Mouse (Mus musculus): ENCODE results near the gene Hoxd1. TPM values are rescaled to one million over a fixed set of nuclear protein-coding genes. Genes with fewer than 3 reads are reported as not detected.

Hoxd1 gene
- polyA plus RNA-seq, 1 experiment from 2014 or later, result not detected

DNA sequence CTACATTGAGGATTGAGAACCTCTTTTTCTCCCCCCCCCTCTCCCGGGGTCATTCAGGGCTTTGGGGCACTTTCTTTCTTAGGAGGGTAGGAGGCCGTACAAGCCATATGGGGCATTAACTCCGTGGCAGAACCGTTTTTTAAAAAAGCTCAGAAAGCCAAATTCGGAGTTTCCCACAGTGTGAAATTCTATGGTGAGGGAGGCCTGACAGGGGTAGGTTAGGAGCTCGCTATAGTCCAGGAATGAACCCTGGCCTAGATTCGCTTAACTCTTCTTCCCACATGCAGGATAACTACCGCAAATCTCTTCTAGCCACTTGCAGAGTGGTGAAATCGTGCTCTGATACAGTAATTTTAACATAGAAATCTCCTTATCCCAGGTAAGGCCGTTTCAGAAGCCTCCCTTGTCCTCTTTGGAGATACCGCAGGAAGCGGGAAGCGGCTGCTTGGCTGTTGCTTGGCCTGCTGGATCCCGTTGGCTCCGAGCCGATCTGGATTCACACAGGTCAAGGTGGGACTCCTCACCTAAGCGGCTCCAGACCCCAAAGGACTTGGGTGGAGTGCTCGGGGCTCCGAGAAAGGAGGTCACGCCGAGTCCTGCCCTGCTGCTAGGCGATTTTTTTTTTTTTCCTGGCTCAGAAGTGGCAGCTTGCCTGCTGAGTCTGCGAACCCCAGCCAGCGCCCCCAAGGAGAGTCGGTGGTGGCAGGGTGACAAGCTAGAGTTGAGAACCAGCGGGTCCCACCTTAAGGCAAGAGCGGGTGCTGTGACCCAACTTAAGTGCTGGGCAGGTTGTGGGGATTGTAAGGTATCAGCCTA lies 27.6 kb upstream of the Hoxd1 start:
- no peaks in the 10 kb centered on the region for H3K36me3 ChIP-seq (replicated peaks)
- H3K4me2 ChIP-seq, result no peak overlapping the region
- no peak overlapping the region for H3K4me3 ChIP-seq
- H3K9me3 ChIP-seq, result no peaks in the 10 kb centered on the region
- H3K27ac ChIP-seq, result no peak overlapping the region
- peaks cover 5% of the 10 kb centered on the region for H3K4me1 ChIP-seq
- ATAC-seq (replicated peaks), result no peak
- WGBS, result under 1% methylated on average over 27 of the region's 27 CpGs
- peaks cover 96% of the 10 kb centered on the region for H3K27me3 ChIP-seq (replicated peaks)
- no peak overlapping the region for H3K9ac ChIP-seq

DNA sequence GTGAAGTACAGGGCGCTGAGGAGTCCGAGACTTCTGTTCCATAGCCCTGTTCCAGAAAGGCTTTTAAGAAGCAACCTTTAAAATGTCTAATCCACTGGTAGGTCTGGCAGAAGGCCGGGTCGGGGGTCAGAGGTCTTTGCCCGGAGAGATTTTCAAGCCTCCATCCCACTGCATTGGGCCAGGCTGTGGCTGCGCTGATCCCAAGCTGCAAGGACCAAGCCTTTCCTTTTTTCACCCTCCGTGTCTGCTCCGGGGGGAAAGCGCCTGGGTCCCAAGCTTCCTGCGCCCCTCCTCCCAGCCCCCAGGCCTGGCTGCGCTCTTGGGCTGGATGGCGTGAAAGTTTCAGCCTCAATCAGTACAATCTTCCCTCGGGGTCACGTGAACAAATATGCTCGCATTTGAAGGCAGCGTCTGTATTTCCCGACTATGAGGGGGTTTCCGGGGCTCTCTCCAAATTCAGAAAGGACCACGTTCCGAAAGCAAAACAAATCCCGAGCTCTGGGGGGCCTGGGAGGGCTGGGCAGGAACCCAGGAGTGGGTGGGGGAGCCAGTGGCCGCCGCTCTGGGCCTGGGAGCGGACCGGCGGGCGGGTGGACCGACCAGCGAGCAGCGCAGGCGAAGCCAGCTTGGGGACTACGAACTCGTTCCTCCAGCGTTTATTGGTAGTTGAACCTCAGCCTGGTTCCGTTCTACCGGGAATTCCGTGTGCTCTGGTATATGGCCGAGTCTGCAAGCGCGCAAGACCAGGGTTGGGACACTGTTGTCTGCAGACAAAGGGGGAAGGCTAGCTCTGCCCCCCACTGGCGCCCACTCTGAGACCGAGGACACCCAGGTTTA lies 26.7 kb upstream of the Hoxd1 start:
- peaks cover 95% of the 10 kb centered on the region for H3K27me3 ChIP-seq (replicated peaks)

DNA sequence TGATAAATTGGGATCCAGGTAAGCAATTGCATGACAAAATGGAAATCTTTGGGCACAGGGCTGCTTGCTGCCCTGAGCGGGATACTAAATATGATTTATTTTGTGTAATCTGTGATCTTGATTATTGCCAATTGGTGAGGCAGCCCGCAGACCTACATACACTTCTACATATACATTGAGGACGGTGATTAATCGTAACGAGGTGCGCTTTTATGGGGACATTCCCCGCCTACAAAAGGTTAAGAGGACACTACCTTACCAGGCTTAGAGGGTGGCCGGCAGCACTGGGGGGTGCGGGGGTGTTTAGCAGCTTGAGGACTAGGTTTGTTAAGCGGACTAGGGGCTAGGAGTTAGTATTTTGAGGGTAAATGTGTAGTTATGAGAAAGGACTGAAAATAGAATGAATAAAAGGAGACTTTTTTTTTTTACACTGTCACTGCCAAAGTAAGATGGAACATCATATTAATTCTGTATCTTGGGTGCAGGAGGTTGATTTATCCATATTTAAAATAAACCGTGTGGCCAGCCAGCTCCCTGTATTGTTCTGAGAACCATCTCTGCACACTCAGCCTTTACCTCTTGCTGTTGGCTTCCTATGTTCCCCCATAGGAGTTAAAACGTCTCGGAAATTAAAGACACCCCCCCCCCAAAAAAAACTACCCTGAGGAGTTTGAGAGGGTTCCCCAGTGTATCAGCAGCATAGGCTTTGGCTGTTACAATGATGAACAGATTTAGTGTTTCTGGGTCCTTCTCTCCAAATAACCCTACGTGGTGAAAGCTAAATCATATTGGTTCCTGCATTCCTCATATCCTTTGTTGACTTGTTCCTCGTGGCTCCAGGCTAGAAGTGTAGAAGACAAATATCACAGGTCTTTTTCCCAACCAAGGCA lies 25.8 kb upstream of the Hoxd1 start:
- 4% methylated on average over 15 of the region's 15 CpGs for WGBS
- ATAC-seq (replicated peaks), result no peak
- Histone ChIP-seq H3K27me3 (replicated peaks) (peaks cover 95% of the 10 kb centered on the region), H3K27ac (no peak overlapping the region), H3K4me1 (peaks cover 5% of the 10 kb centered on the region), H3K4me2 (no peak overlapping the region), H3K4me3 (no peak overlapping the region), H3K9ac (no peak overlapping the region), H3K9me3 (no peaks in the 10 kb centered on the region), H3K36me3 (replicated peaks) (no peaks in the 10 kb centered on the region)

More for the DNA sequence above, 26.7 kb upstream of the Hoxd1 start:
- Histone ChIP-seq H3K9me3 (no peaks in the 10 kb centered on the region), H3K4me1 (peaks cover 5% of the 10 kb centered on the region), H3K27ac (no peak overlapping the region), H3K9ac (no peak overlapping the region), H3K36me3 (replicated peaks) (no peaks in the 10 kb centered on the region), H3K4me2 (no peak overlapping the region), H3K4me3 (0 out of 2 replicates have a peak overlapping the region, but pooled peaks have one; percentile 8)
- WGBS, result under 1% methylated on average over 42 of the region's 42 CpGs
- no peak for ATAC-seq (replicated peaks)

DNA sequence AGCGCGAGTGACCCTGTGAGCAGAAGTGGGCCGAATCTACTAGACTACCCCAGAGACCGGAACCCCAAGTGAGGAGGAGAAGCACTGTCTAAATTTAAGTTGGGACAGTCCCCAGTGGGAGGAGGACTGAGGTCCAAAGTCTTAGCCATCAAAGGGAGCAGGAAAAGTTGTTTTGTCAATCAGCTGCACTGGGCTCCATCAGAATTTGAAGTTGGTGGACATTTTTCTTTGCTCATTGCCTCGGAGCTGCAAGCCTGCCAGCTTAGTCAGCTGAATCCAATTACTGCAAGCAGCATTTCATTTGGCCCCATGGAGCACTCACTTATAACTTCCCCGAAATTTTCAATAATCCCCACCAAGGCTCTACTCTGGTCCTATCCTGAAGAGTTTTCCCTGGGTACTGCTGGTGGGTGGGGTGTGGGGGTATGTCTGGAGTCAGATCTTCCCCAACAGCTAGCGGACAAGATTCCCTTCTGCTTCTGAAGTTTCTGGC lies 25.2 kb upstream of the Hoxd1 start:
- no peak for ATAC-seq (replicated peaks)
- H3K4me1 ChIP-seq, result peaks cover 5% of the 10 kb centered on the region
- H3K4me2 ChIP-seq, result no peak overlapping the region
- no peaks in the 10 kb centered on the region for H3K9me3 ChIP-seq
- H3K27ac ChIP-seq, result no peak overlapping the region
- no peak overlapping the region for H3K4me3 ChIP-seq
- H3K36me3 ChIP-seq (replicated peaks), result no peaks in the 10 kb centered on the region
- H3K27me3 ChIP-seq (replicated peaks), result peaks cover 95% of the 10 kb centered on the region
- WGBS, result 3% methylated on average over 7 of the region's 7 CpGs
- no peak overlapping the region for H3K9ac ChIP-seq

DNA sequence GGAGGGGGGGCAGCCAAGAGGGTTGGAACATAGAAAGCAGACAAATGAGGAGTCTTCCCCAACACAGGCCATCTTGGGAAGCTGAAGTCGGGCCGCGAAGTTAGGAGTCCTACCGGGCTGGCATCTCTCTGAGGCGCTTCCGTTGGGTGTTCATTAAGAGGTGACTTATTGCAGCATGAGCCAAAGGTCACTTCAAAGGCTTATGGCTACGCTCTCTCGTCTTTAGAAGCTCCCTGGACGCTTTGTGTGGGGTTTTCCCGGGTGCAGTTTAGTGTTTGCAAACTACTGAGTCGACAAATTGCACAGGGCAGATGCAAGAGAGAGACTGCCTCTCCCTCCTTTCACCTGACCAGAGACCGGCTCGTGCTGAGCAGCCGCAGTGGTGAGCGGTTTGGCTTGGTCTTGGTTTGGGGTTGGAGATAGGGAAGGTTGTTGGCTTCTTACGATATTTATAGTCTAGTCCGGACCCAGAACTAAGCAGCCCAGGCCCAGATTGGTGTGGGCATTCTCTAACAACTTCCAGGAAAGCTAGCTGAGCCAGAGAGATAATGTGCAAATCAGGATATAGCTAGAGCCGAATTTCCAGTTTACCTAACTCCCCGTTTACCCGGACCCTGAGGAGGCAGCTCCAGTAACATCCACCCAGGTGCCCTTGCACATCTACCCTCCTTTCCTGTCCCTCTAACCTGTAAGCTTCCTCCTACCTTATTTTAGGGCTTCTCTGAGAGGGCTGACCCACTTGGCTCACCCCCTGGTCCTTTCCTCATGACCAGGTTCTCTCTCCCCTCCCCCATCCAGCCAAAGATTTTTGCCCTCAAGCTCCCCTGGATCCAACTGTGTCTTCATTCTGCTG lies 23.9 kb upstream of the Hoxd1 start:
- H3K27me3 ChIP-seq (replicated peaks), result peaks cover 97% of the 10 kb centered on the region
- H3K4me2 ChIP-seq, result no peak overlapping the region
- no peak overlapping the region for H3K9ac ChIP-seq
- H3K4me3 ChIP-seq, result no peak overlapping the region
- H3K9me3 ChIP-seq, result no peaks in the 10 kb centered on the region
- ATAC-seq (replicated peaks), result no peak
- H3K36me3 ChIP-seq (replicated peaks), result no peaks in the 10 kb centered on the region
- WGBS, result 2% methylated on average over 20 of the region's 20 CpGs
- no peak overlapping the region for H3K27ac ChIP-seq
- peaks cover 5% of the 10 kb centered on the region for H3K4me1 ChIP-seq

DNA sequence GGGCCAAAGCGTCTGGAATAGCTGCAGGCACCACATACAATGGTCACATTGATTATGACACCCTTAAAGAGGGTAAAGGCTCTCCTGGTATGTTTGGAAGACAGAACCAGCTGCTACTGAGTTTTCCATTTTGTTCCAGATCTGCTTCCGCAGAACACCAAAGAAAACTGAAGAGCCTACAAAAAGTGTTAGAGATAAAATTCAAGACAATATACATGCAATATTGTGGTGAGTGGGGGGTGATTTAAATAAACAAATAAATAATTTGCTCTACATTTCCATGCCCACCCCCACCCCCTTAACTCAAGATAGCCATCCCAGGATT lies 23.3 kb upstream of the Hoxd1 start:
- Histone ChIP-seq H3K36me3 (replicated peaks) (no peaks in the 10 kb centered on the region), H3K4me3 (no peak overlapping the region), H3K27me3 (replicated peaks) (peaks cover 97% of the 10 kb centered on the region), H3K4me1 (peaks cover 5% of the 10 kb centered on the region), H3K9ac (no peak overlapping the region), H3K9me3 (no peaks in the 10 kb centered on the region), H3K27ac (no peak overlapping the region), H3K4me2 (no peak overlapping the region)
- no peak for ATAC-seq (replicated peaks)
- WGBS, result 3% methylated on average over 2 of the region's 2 CpGs

DNA sequence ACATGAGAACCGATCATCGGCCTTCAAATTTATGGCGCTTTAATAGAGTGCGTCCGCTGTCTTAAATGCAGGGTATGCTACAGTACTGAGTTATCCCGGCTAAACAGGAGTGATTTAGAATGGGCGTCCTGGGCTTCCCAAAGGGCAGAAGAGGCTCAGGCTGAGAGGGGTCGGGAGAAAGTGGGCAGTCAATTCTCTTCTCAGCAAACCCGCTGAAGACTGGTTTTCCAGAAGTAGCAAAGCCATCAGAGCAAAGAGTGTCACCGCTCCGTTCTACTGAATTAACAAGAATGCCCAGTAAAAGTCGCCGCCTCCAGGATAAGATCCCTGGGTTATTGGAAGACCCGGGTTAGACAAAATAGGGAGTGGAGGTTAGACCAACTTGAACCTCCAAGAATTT lies 22.9 kb upstream of the Hoxd1 start:
- Histone ChIP-seq H3K36me3 (replicated peaks) (no peaks in the 10 kb centered on the region), H3K27me3 (replicated peaks) (peaks cover 97% of the 10 kb centered on the region), H3K9me3 (no peaks in the 10 kb centered on the region), H3K4me1 (peaks cover 5% of the 10 kb centered on the region), H3K4me2 (no peak overlapping the region), H3K4me3 (no peak overlapping the region), H3K9ac (no peak overlapping the region), H3K27ac (no peak overlapping the region)
- ATAC-seq (replicated peaks), result no peak
- 2% methylated on average over 14 of the region's 14 CpGs for WGBS

DNA sequence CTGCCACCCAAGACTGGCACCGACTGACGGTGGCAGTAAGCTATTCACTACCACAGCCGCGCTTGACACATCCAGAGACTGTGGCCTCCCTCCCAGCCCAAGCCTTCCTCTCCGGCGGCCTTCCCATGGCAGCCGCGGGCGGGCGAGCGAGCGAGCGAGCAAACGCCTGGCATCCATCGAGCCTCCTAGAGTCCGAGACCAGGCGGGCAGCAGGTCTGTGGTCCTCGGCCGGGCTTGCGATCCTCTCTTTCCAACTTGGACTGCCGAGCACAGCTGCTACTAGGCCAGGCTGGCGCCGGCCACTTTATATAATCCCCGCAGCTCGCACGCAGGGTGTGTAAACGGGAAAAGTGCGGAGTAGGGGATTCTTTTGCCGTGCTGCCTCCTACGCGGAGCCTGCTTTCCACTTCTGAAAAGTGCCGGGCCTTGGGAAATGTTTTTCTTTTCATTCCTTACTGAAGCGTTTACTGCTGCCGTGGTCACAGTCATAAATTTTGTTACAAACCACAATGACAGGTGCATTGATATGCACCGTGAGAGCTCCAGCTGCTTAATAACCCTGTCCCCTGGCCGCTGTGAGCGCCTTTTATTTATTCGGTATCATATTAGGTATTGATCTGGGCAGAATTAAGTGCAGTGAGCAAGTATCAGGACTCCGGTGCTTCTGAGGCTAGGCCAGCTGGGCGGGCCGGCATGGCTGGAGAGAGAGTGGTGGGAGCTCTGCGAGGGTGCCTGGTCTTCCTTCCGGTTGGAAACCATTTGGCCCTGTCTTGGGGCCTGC lies 22.3 kb upstream of the Hoxd1 start:
- H3K4me2 ChIP-seq, result no peak overlapping the region
- peaks cover 97% of the 10 kb centered on the region for H3K27me3 ChIP-seq (replicated peaks)
- no peak overlapping the region for H3K27ac ChIP-seq
- H3K4me3 ChIP-seq, result 0 out of 2 replicates have a peak overlapping the region, but pooled peaks have one; percentile 5
- no peaks in the 10 kb centered on the region for H3K36me3 ChIP-seq (replicated peaks)
- H3K4me1 ChIP-seq, result peaks cover 5% of the 10 kb centered on the region
- no peaks in the 10 kb centered on the region for H3K9me3 ChIP-seq
- under 1% methylated on average over 43 of the region's 43 CpGs for WGBS
- ATAC-seq (replicated peaks), result no peak
- no peak overlapping the region for H3K9ac ChIP-seq

DNA sequence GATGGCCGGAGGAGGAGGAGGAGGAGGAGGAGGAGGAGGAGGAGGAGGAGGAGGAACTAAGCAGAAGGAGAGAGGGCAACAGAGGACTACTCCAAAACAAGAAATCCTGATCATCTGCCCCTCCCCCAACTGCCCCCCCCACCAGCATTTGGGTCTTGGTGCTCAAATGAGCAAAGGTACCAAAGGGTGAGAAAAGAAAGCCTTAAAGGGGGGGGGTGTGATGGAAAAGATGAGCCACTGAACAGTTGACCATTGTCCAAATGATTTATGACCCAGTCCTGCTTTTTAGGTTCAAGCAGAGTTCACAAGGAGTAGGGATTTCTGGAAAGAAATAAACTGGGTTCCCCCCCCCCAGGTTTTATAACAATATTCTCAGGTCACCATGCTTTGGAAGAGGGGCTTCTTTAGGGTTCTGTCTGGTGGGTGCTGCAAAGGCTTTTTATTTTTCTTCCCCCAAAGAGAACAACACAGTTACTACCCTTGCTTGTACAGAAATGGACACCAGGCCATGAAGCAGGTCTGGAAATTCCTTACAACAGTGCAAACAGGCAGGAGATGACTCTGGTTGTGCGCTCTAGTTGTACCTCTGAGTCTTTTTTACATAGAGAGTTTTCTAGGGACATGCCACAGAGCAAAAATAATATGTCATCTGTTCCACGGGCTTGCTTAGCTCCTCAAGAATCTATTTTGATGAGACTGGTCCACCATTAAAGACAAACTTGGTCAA lies 21.4 kb upstream of the Hoxd1 start:
- no peak overlapping the region for H3K9ac ChIP-seq

DNA sequence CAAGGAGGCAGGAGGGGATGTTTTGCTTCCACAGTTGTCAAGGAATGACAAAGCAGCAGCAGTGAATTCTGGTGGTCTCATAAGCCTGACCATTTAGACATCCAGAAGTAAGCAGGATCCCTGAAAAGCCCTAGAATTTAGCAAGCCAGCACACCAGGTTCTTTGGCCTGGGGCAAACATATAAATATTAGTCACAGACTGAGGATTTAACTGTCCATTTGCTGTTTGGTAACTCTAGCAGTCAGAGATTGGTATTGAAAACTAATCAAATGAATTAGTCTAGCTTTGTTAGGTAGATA lies 20.9 kb upstream of the Hoxd1 start:
- H3K9ac ChIP-seq, result no peak overlapping the region

More for the DNA sequence above, 21.4 kb upstream of the Hoxd1 start:
- Histone ChIP-seq H3K4me3 (no peak overlapping the region), H3K27me3 (replicated peaks) (peaks cover 97% of the 10 kb centered on the region), H3K27ac (no peak overlapping the region), H3K4me2 (no peak overlapping the region), H3K4me1 (no peaks in the 10 kb centered on the region; the same call in 1 of the 2 replicates), H3K36me3 (replicated peaks) (no peaks in the 10 kb centered on the region), H3K9me3 (no peaks in the 10 kb centered on the region)
- 28% methylated on average over 2 of the region's 3 CpGs for whole genome bisulfite sequencing
- ATAC-seq (replicated peaks), result no peak

More for the DNA sequence above, 20.9 kb upstream of the Hoxd1 start:
- no peaks in the 10 kb centered on the region for H3K4me1 ChIP-seq
- no peak overlapping the region for H3K27ac ChIP-seq
- ATAC-seq (replicated peaks), result no peak
- H3K9me3 ChIP-seq, result no peaks in the 10 kb centered on the region
- H3K36me3 ChIP-seq (replicated peaks), result no peaks in the 10 kb centered on the region
- no peak overlapping the region for H3K4me2 ChIP-seq
- peaks cover 97% of the 10 kb centered on the region for H3K27me3 ChIP-seq (replicated peaks)
- no peak overlapping the region for H3K4me3 ChIP-seq
